ENCODE assay signal across 8 mouse cellular contexts in genomic region chr15:98616362-98617175, GRCm38 (mm10). TPM values are rescaled to one million over a fixed set of nuclear protein-coding genes. Genes with fewer than 3 reads are reported as not detected.
DNase-seq lines count a peak whose midpoint lies in the region; ATAC-seq and TF ChIP-seq lines count a peak whose summit lies in the region.

No protein-coding gene starts in this region.

- TF ChIP-seq RAD21 in CH12.LX (IDR thresholded peaks at IDR 0.05; ENCODE audit: low read depth, low read length), result no peak

- DNase-seq in forebrain, embryonic 10.5 days (ENCODE audit: extremely low spot score, low spot score), result no peak
- no peak for DNase-seq in CH12.LX (ENCODE audit: extremely low read depth)
- DNase-seq in hindbrain, embryonic 11.5 days (ENCODE audit: low spot score), result no peak
- peak; percentile 56 for DNase-seq in limb, embryonic 11.5 days (ENCODE audit: low spot score)
- no peak for DNase-seq in retina, postnatal 1 day
- no peak for DNase-seq in spleen, postnatal 36 days (ENCODE audit: low spot score in 2 of 2)
- DNase-seq in cerebellum, postnatal 4 days (ENCODE audit: low spot score in 2 of 2), result no peak

- H3K4me3 ChIP-seq in forebrain, embryonic 10.5 days, result peak overlapping the region; percentile 9; the same call in 1 of the 2 replicates
- no peak overlapping the region for H3K4me3 ChIP-seq in forebrain, embryonic 15.5 days
- H3K4me3 ChIP-seq in CH12.LX (replicated peaks in 1 of 3; ENCODE audit: low read depth in 2 of 3, low read length in 2 of 3, poor library complexity in 1 of 3), result no peak overlapping the region
- H3K4me3 ChIP-seq in hindbrain, embryonic 11.5 days (ENCODE audit: low read depth, low read length), result no peak overlapping the region
- H3K4me3 ChIP-seq in limb, embryonic 11.5 days (ENCODE audit: low read depth, low read length), result no peak overlapping the region

- no peak for TF ChIP-seq POLR2A in CH12.LX (IDR thresholded peaks at IDR 0.05; ENCODE audit: low read depth, low read length)

- TF ChIP-seq CTCF in CH12.LX (conservative IDR thresholded peaks at IDR 0.05 in 1 of 2, IDR thresholded peaks at IDR 0.05 in 1 of 2; ENCODE audit: low read depth in 2 of 2, low read length in 2 of 2), result no peak

- H3K79me2 ChIP-seq in CH12.LX (replicated peaks; ENCODE audit: control insufficient read depth, extremely low read depth, insufficient read depth, poor library complexity, severe bottlenecking), result no peaks in the 10 kb centered on the region

- WGBS in forebrain, embryonic 10.5 days, result 42% methylated on average over 20 of the region's 20 CpGs
- WGBS in forebrain, embryonic 15.5 days, result 38% methylated on average over 20 of the region's 20 CpGs
- 48% methylated on average over 20 of the region's 20 CpGs for WGBS in hindbrain, embryonic 11.5 days
- WGBS in limb, embryonic 11.5 days, result 27% methylated on average over 20 of the region's 20 CpGs

- peak overlapping the region; percentile 48; the same call in 1 of the 2 replicates for H3K27ac ChIP-seq in forebrain, embryonic 10.5 days
- H3K27ac ChIP-seq in forebrain, embryonic 15.5 days (replicated peaks), result no peak overlapping the region
- H3K27ac ChIP-seq in CH12.LX (ENCODE audit: insufficient read depth, low read depth), result no peak overlapping the region
- no peak overlapping the region for H3K27ac ChIP-seq in hindbrain, embryonic 11.5 days (ENCODE audit: low read depth, low read length)
- H3K27ac ChIP-seq in limb, embryonic 11.5 days (replicated peaks; ENCODE audit: low read depth, low read length), result no peak overlapping the region

- TF ChIP-seq EP300 in CH12.LX (IDR thresholded peaks at IDR 0.05; ENCODE audit: low read length), result no peak

- no peak overlapping the region for H3K4me2 ChIP-seq in forebrain, embryonic 15.5 days (replicated peaks)
- 0 out of 2 replicates have a peak overlapping the region, but pooled peaks have one; percentile 37 for H3K4me2 ChIP-seq in CH12.LX (ENCODE audit: insufficient read depth, low read depth, poor library complexity, severe bottlenecking)
- no peak overlapping the region for H3K4me2 ChIP-seq in hindbrain, embryonic 11.5 days (replicated peaks; ENCODE audit: low read depth, low read length)
- peak overlapping the region; percentile 5; the same call in 1 of the 2 replicates for H3K4me2 ChIP-seq in limb, embryonic 11.5 days (ENCODE audit: low read depth, severe bottlenecking)

- H3K9ac ChIP-seq in forebrain, embryonic 15.5 days (replicated peaks), result no peak overlapping the region
- H3K9ac ChIP-seq in CH12.LX (ENCODE audit: insufficient read depth, low read depth), result no peak overlapping the region
- H3K9ac ChIP-seq in hindbrain, embryonic 11.5 days (ENCODE audit: low read depth, low read length), result no peak overlapping the region
- 0 out of 2 replicates have a peak overlapping the region, but pooled peaks have one; percentile 2 for H3K9ac ChIP-seq in limb, embryonic 11.5 days (ENCODE audit: low read length)

- no peaks in the 10 kb centered on the region for H3K9me3 ChIP-seq in forebrain, embryonic 10.5 days
- H3K9me3 ChIP-seq in forebrain, embryonic 15.5 days, result no peaks in the 10 kb centered on the region
- H3K9me3 ChIP-seq in CH12.LX (replicated peaks; ENCODE audit: low read length), result peaks cover 13% of the 10 kb centered on the region
- H3K9me3 ChIP-seq in hindbrain, embryonic 11.5 days (ENCODE audit: control insufficient read depth, low read length), result no peaks in the 10 kb centered on the region
- no peaks in the 10 kb centered on the region for H3K9me3 ChIP-seq in limb, embryonic 11.5 days (ENCODE audit: control insufficient read depth, low read length)

- no peaks in the 10 kb centered on the region for H3K36me3 ChIP-seq in forebrain, embryonic 10.5 days (replicated peaks)
- no peaks in the 10 kb centered on the region for H3K36me3 ChIP-seq in forebrain, embryonic 15.5 days
- H3K36me3 ChIP-seq in CH12.LX (replicated peaks in 1 of 2; ENCODE audit: control insufficient read depth in 1 of 2, insufficient read depth in 1 of 2, low read length in 1 of 2), result no peaks in the 10 kb centered on the region
- no peaks in the 10 kb centered on the region for H3K36me3 ChIP-seq in hindbrain, embryonic 11.5 days (ENCODE audit: control insufficient read depth, insufficient read depth, low read length)
- H3K36me3 ChIP-seq in limb, embryonic 11.5 days (ENCODE audit: control insufficient read depth, insufficient read depth, low read length), result no peaks in the 10 kb centered on the region

- peaks cover 21% of the 10 kb centered on the region for H3K27me3 ChIP-seq in forebrain, embryonic 10.5 days (ENCODE audit: poor library complexity, severe bottlenecking)
- no peaks in the 10 kb centered on the region for H3K27me3 ChIP-seq in forebrain, embryonic 15.5 days
- H3K27me3 ChIP-seq in CH12.LX (replicated peaks), result peaks cover 67% of the 10 kb centered on the region
- no peaks in the 10 kb centered on the region; the same call in 1 of the 2 replicates for H3K27me3 ChIP-seq in hindbrain, embryonic 11.5 days (ENCODE audit: control insufficient read depth, insufficient read depth, low read length)
- no peaks in the 10 kb centered on the region for H3K27me3 ChIP-seq in limb, embryonic 11.5 days (ENCODE audit: control insufficient read depth, insufficient read depth, low read length)

- H3K4me1 ChIP-seq in forebrain, embryonic 10.5 days, result peaks cover 26% of the 10 kb centered on the region
- peaks cover 10% of the 10 kb centered on the region; the same call in 1 of the 2 replicates for H3K4me1 ChIP-seq in forebrain, embryonic 15.5 days
- H3K4me1 ChIP-seq in CH12.LX (ENCODE audit: control insufficient read depth in 1 of 2, insufficient read depth in 2 of 2), result peaks cover 0 to 8% of the 10 kb centered on the region in 2 experiments; a peak in 3 of 4 replicates
- no peaks in the 10 kb centered on the region for H3K4me1 ChIP-seq in hindbrain, embryonic 11.5 days (replicated peaks; ENCODE audit: control insufficient read depth, insufficient read depth, low read length)
- H3K4me1 ChIP-seq in limb, embryonic 11.5 days (ENCODE audit: control insufficient read depth, insufficient read depth, low read length), result peaks cover 15% of the 10 kb centered on the region

- dilution Hi-C loops in CH12.LX (cut with MboI; ENCODE audit: extremely low pct_ligation_motif_present, extremely low pct_unique_long_range_greater_than_20kb, low sequenced_read_pairs), result no loop called here

- no peak for ATAC-seq in forebrain, embryonic 15.5 days (replicated peaks)
- peak; percentile 25; the same call in 1 of the 2 replicates for ATAC-seq in hindbrain, embryonic 11.5 days (ENCODE audit: low FRiP score)
- peak; percentile 32; the same call in 1 of the 2 replicates for ATAC-seq in limb, embryonic 11.5 days (ENCODE audit: insufficient number of reproducible peaks, low FRiP score, low TSS enrichment, low read depth)

- in situ Hi-C loops in CH12.LX (cut with MboI; ENCODE audit: low pct_ligation_motif_present, low pct_unique_long_range_greater_than_20kb, low sequenced_read_pairs), result loop anchor here (5.0 kb wide), 2 partner anchors 34 to 104 kb away; no protein-coding TSS in a partner anchor

RNA-seq across cellular contexts. Expression of gene Adcy6, which starts 6.7 kb away (rescaled TPM):
- 9.4 and 11.9 TPM in 2 replicates for polyA plus RNA-seq in forebrain, embryonic 10.5 days (2016; fragmentation: Nextera tagmentation; extraction: Ambion mirVana)
- 12.5 and 13.8 TPM in 2 replicates for polyA plus RNA-seq in forebrain, embryonic 15.5 days (2015; fragmentation: Nextera tagmentation; extraction: Ambion mirVana)
- 1.5 and 2.6 TPM in 2 replicates for total RNA-seq in CH12.LX (2012; rRNA removed)
- 0.05 TPM in 1 of 2 replicates, not detected in the other for total RNA-seq in CH12.LX (2014; rRNA removed)
- 0.06 and 0.11 TPM in 2 replicates for polyA plus RNA-seq in CH12.LX (2012; ENCODE audit: insufficient read length, low read depth)
- polyA plus RNA-seq in hindbrain, embryonic 11.5 days (2014; fragmentation: Nextera tagmentation; extraction: Ambion mirVana), result 12.4 and 17.3 TPM in 2 replicates
- 16.2 and 18.9 TPM in 2 replicates for polyA plus RNA-seq in limb, embryonic 11.5 days (2014; fragmentation: Nextera tagmentation; extraction: Ambion mirVana)

RNA-seq across cellular contexts. Expression of gene Cacnb3, which starts 14.1 kb away (rescaled TPM):
- polyA plus RNA-seq in forebrain, embryonic 10.5 days (2016; fragmentation: Nextera tagmentation; extraction: Ambion mirVana), result 19.9 and 21.7 TPM in 2 replicates
- polyA plus RNA-seq in forebrain, embryonic 15.5 days (2015; fragmentation: Nextera tagmentation; extraction: Ambion mirVana), result 134 and 138 TPM in 2 replicates
- total RNA-seq in CH12.LX (2012; rRNA removed) (2.9 and 4.3 TPM in 2 replicates), CH12.LX (2014; rRNA removed) (2.3 and 2.5 TPM in 2 replicates)
- polyA plus RNA-seq in CH12.LX (2012; ENCODE audit: insufficient read length, low read depth), result 5.7 and 7.0 TPM in 2 replicates
- 41.3 and 42.9 TPM in 2 replicates for polyA plus RNA-seq in hindbrain, embryonic 11.5 days (2014; fragmentation: Nextera tagmentation; extraction: Ambion mirVana)
- polyA plus RNA-seq in limb, embryonic 11.5 days (2014; fragmentation: Nextera tagmentation; extraction: Ambion mirVana), result 23.4 and 25.1 TPM in 2 replicates

RNA-seq across cellular contexts. Expression of gene 4930415O20Rik, which starts 45.8 kb away (rescaled TPM):
- 0.29 TPM in 1 of 2 replicates, not detected in the other for polyA plus RNA-seq in forebrain, embryonic 10.5 days (2016; fragmentation: Nextera tagmentation; extraction: Ambion mirVana)
- 0.56 TPM in 1 of 2 replicates, not detected in the other for polyA plus RNA-seq in forebrain, embryonic 15.5 days (2015; fragmentation: Nextera tagmentation; extraction: Ambion mirVana)
- total RNA-seq in CH12.LX (2012; rRNA removed) (not detected in 2 replicates), CH12.LX (2014; rRNA removed) (not detected in 2 replicates)
- not detected in 2 replicates for polyA plus RNA-seq in CH12.LX (2012; ENCODE audit: insufficient read length, low read depth)
- polyA plus RNA-seq in hindbrain, embryonic 11.5 days (2014; fragmentation: Nextera tagmentation; extraction: Ambion mirVana), result not detected in 2 replicates
- polyA plus RNA-seq in limb, embryonic 11.5 days (2014; fragmentation: Nextera tagmentation; extraction: Ambion mirVana), result 0.29 TPM in 1 of 2 replicates, not detected in the other

RNA-seq across cellular contexts. Expression of gene Ccnt1, which starts 45.8 kb away (rescaled TPM):
- polyA plus RNA-seq in forebrain, embryonic 10.5 days (2016; fragmentation: Nextera tagmentation; extraction: Ambion mirVana), result 59.8 and 62.0 TPM in 2 replicates
- 66.5 and 72.0 TPM in 2 replicates for polyA plus RNA-seq in forebrain, embryonic 15.5 days (2015; fragmentation: Nextera tagmentation; extraction: Ambion mirVana)
- total RNA-seq in CH12.LX (2012; rRNA removed), result 36.8 and 42.1 TPM in 2 replicates
- 38.1 and 41.3 TPM in 2 replicates for total RNA-seq in CH12.LX (2014; rRNA removed)
- 62.1 and 73.3 TPM in 2 replicates for polyA plus RNA-seq in CH12.LX (2012; ENCODE audit: insufficient read length, low read depth)
- 63.8 and 67.8 TPM in 2 replicates for polyA plus RNA-seq in hindbrain, embryonic 11.5 days (2014; fragmentation: Nextera tagmentation; extraction: Ambion mirVana)
- polyA plus RNA-seq in limb, embryonic 11.5 days (2014; fragmentation: Nextera tagmentation; extraction: Ambion mirVana), result 62.9 and 66.2 TPM in 2 replicates

RNA-seq across cellular contexts. Expression of gene Ddx23, which starts 46.1 kb away (rescaled TPM):
- 27.3 and 28.5 TPM in 2 replicates for polyA plus RNA-seq in forebrain, embryonic 10.5 days (2016; fragmentation: Nextera tagmentation; extraction: Ambion mirVana)
- polyA plus RNA-seq in forebrain, embryonic 15.5 days (2015; fragmentation: Nextera tagmentation; extraction: Ambion mirVana), result 23.5 and 25.0 TPM in 2 replicates
- 103 and 132 TPM in 2 replicates for total RNA-seq in CH12.LX (2012; rRNA removed)
- 58.5 and 59.4 TPM in 2 replicates for total RNA-seq in CH12.LX (2014; rRNA removed)
- polyA plus RNA-seq in CH12.LX (2012; ENCODE audit: insufficient read length, low read depth), result 148 and 181 TPM in 2 replicates
- 21.7 and 33.0 TPM in 2 replicates for polyA plus RNA-seq in hindbrain, embryonic 11.5 days (2014; fragmentation: Nextera tagmentation; extraction: Ambion mirVana)
- 24.8 and 27.7 TPM in 2 replicates for polyA plus RNA-seq in limb, embryonic 11.5 days (2014; fragmentation: Nextera tagmentation; extraction: Ambion mirVana)

Comparison
In these comparisons a context has a peak if more than half of its experiments do, and no peak if none do; other contexts are left out.
1. H3K4me2 ChIP-seq: peak in CH12.LX (single experiment) and limb, embryonic 11.5 days (single experiment); none in forebrain, embryonic 15.5 days (single experiment) and hindbrain, embryonic 11.5 days (single experiment).